Mouse (Mus musculus) spleen, adult 12 weeks (tissue): ENCODE results near the gene Fgfr1op2.
"Not testable (repeated sequence)": the region's sequence is repeated elsewhere in the genome, so short reads cannot be mapped to it uniquely, and the experiment has no call there.

Experiments used
- DNase-seq: peaks from one replicate; pipeline ENCODE4 v3.0.0; 2022; ENCODE audit warnings: low spot score

Fgfr1op2 gene

DNA sequence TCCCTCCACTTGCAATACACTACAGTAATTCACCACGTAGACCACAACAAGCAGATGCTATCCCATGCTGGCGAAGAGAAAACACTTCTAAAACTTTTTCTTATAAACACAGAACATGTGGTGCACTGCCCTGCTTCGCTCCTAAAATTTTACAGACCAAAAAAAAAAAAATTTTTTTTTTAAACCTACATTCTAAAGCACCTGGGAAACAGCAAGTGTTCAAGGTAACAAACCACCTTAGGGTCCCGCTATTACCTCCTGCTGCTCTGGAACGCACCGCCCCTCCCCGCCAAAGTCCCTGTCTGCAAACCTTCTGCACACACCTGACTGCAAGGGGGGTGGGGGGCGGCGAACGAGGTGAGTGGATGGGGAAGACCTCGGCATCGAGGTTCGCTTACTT lies at the start of gene Fgfr1op2:
Fgfr1op2 (plus strand) TSS at position 301 of the 400 bp plus-strand sequence.
- DNase-seq: no peak

DNA sequence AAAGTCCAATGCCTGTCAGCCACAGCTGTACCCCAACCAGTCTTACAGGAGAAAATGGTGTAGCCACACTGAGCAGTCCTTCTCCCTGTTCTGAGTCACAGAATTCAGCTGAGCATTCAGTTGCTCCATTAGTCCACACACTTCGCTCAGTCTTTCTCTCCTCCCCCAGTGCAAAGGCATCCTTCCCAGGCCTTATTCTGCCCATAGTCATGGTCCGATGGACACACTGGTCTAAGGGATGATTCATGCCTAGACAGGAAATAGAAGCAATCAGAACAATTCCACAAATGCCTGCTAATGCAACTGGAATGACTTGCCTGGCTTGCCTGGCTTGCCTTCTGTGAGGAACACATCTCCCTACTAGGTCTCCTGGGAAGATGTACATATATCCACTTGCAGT lies 49.5 kb upstream of the Fgfr1op2 start:
- no peak for DNase-seq

DNA sequence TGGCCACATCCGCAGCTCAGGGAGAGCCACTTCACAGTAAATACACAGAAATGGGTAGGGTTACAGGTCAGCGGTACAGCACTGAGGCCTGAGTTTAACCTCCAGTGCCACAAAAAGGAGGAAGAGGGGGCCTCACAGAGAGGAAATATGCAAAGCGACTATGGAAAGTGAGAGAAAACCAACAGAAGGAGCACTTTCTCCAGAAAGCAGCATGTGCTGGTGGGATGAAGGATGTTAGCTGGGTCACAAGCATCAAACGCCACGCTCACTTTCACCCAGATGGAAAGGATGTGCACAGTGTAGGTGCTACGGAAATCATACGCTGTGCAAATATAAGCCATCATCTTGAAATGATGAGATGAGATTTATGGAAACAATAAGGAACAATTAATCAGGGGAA lies 46.6 kb upstream of the Fgfr1op2 start:
- DNase-seq: no peak

DNA sequence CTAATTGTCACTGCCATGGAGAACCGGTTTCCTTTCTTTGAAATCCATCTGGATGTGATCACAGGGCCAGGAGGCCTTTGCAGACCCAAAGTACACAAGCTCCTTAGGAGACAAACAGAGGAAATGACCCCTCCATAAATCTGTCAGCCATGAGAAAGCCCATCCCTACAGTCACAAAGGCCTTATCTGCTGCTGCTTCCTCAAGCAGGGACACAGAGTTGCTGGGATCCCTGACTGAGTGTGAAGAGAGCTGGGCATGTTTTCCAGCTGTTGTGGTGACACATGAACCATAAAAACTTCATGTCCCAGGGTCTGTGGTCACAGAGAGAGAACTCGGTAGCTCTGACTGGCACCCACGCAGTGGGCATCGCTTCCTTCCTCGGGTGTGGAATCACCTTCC lies 46.2 kb upstream of the Fgfr1op2 start:
- no peak for DNase-seq

DNA sequence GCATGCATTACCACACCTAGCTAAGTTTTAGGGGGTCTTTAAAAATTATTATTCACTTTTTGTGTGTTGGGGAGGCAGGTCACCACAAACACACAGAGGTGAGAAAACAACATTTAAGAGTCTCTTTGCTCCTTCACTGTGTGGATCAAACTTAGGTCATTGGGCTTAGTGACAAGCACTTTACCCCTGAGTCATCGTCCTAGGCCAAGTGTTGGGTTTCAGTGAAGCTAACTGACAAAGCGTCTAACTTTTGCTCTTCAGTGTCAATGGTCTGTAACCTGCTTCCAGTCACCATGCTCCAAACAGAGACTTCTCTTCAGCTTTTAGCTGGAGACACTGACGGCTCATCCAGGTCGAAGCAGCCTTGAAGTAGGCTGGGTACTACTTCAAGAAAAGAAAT lies 43.9 kb upstream of the Fgfr1op2 start:
- DNase-seq: no peak

DNA sequence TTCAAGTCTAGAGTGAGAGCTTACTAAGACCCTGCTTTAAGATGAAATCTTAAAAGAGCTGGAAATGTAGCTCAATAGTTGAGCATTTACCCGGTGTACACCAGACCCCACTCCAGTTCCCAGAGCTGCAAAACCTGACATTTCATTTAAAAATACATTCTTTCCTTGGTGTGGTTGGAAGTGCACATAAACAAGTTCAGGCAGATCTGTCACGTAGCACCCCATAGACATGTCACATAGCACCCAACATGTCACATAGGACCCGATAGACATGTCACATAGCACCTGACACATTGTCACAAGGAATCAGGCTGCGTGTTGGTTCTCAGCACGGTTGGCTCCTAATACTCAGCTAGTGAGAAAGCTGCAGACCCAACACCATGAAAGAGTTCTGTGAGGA lies 41.5 kb upstream of the Fgfr1op2 start:
- no peak for DNase-seq

DNA sequence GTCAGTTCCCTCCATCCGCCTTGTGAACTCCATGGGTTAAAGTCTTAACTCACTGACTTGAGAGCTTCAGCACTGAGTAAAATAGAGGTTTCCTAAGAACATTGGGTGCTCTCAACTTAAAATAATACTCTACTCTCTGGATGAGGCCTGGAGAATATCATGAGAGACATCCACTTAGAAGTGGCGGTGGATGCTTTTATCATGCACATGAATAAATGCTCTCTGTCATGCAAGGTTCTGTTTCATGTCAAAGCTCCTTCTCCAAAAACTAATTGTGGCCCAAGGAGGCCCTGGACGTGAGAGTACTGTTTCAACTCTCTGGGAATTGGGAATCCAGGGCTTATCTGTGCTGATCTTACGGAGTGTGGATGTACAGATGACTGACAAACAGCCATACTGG lies 39.9 kb upstream of the Fgfr1op2 start:
- DNase-seq: no peak

DNA sequence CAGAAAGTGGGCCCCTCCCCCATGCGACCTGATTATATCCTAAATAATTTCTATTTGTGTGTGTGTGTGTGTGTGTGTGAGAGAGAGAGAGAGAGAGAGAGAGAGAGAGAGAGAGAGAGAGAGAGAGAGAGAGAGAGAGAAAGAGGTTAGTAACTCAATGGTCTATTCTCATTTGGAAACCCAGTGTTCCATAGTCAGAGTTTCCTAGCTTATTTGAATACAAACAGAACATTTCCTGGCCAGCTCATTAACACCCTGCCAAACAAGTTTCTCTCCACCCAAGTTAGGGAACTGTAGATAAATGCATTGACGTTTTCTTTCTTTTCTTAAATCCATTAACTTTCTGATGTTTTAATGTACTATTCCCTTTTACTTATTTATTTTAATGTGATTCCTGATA lies 38.9 kb upstream of the Fgfr1op2 start:
- no peak for DNase-seq

DNA sequence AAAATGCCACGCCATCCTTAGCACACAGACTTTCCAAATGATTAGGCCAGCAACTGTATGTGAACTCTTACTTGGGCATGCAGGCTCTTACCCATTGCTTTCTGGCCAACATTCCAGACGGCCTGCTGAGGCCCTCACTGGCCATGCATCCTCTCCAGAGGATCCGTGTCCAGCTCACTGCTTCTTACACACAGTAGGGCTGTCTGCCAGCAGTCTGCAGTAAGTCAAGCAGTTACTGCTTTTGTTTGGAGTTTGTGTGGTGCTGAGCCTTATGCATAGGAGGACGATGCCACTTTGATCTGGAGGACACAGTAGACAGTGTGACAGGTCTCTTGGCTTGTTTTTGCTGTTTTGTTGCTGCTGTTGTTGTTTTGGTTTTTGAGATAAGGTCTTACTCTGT lies 38.3 kb upstream of the Fgfr1op2 start:
- DNase-seq: no peak

DNA sequence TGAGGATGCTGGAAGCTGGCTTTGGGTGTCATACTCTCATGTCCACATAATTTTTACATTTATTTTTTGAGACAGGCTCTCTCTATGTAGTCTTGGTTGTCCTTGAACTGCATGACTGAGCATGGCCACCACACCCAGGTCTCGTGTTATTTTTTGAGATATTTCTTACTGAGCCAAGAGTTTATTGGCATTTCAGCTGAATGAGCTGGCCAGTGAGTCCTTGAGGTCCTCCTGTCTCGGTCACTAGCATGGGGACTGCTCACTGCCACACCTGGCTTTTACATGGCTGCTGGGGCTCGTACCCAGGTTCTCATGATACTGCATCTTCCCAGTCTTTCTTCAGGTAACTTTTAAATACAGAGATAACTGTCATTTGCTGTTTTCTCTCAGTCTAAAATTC lies 36.6 kb upstream of the Fgfr1op2 start:
- no peak for DNase-seq

DNA sequence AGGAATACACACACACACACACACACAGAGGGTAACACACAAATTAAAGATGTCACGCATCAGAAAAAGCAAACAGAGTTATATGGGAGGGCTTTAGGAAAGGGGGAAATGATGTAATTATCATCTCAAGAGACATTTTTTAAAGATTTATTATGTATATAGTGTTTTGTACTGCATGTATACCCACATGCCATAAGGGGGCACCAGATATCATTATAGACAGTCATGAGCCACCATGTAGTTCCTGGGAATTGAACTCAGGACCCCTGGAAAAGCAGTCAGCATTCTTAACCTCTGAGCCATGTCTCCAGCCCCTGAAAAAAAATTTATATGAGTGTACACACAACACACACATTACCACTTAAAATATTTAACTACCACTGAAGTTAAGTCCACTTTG lies 32.4 kb upstream of the Fgfr1op2 start:
- no peak for DNase-seq

DNA sequence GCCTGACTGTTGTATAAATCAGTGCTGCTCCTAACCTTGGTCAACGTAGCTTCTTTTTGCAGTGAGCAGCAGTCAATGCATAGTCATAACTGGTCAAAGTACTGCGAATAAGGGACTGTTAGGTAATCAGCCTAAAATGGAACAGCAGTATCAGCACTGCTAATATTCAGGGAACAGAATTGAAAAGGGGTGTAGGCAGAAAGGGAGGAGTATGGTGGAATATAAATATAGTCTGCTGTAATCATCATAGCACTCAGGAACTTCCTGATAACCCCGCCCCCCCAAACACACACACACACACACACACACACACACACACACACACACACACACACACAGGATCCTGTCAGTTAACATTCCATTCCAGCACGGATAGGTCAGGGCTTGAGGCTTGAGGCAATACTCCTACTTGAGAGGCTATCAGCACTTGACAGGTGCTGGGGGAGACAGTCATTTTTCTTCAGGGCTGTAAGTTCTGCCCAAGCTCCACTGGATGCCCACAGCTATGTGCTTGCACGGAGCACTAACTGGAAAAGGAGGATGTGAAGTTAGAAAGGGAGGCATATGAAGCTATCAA lies 31.6 kb upstream of the Fgfr1op2 start:
- DNase-seq: no peak

DNA sequence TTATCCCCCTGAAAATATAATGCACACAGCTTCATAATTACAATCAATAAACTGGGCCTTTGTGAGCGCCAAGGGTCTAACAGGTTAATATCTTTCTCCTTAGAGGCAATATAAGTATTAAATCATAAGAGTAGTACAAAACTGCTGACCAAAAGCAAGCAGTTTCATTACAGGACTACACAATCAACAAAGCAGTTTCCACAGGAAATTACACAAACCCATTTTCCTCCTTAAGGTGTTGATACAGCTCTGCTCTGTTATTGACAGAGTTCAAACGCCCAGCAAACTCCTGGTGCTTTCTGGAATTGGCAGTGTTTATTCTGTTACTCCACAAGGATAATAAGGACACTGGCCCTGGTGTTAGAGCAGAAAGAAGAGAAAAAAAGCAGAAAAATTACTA lies 26.6 kb upstream of the Fgfr1op2 start:
- DNase-seq: no peak

DNA sequence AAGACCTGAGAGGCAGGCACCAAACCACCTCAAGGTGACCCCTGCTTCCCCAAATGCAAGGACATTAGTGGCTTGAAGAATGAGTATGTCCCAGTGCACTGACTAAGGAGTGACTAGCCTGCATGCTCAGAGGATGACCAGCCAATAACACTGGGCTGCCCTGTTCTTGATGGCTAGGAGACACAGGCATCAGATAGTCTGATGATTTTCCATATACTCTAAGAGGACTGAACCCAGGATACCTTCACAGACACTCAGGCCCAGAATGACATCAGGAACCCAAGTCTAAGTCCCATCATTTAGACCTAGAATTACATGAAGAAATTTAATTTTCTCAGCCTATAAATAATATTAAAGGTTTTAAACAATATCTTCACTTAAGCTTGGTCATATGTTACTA lies 25.7 kb upstream of the Fgfr1op2 start:
- no peak for DNase-seq

DNA sequence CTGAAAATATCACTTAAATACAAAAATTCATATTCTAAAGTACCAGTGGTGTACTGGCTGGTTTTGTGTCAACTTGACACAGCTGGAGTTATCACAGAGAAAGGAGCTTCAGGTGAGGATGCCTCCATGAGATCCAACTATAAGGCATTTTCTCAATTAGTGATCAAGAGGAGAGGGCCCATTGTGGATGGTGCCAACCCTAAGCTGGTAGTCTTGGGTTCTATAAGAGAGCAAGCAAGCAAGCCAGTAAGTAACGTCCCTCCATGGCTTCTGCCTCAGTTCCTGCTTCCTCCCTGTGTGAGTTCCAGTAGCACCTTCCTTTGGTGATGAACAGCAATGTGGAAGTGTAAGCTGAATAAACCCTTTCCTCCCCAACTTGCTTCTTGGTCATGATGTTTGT lies 14.5 kb upstream of the Fgfr1op2 start:
- DNase-seq: not testable (repeated sequence)

DNA sequence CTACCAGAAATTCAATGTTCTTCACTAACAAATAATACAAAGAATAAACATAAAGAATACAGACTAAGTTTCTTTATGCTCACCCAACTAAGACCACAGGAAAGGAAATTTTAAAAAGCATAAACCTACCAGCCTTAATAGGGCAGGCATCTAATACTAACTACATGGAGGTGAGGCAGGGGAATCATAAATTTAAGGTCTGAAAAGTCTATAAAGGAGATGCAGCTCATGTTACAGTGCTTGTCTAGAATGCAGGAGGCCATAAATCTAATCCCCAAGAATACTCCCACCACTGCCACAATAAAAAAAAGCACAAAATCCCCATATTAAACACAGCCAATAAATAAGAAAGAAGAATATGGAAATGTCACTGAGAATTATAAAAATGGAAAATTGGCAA lies 4.9 kb upstream of the Fgfr1op2 start:
- no peak for DNase-seq

DNA sequence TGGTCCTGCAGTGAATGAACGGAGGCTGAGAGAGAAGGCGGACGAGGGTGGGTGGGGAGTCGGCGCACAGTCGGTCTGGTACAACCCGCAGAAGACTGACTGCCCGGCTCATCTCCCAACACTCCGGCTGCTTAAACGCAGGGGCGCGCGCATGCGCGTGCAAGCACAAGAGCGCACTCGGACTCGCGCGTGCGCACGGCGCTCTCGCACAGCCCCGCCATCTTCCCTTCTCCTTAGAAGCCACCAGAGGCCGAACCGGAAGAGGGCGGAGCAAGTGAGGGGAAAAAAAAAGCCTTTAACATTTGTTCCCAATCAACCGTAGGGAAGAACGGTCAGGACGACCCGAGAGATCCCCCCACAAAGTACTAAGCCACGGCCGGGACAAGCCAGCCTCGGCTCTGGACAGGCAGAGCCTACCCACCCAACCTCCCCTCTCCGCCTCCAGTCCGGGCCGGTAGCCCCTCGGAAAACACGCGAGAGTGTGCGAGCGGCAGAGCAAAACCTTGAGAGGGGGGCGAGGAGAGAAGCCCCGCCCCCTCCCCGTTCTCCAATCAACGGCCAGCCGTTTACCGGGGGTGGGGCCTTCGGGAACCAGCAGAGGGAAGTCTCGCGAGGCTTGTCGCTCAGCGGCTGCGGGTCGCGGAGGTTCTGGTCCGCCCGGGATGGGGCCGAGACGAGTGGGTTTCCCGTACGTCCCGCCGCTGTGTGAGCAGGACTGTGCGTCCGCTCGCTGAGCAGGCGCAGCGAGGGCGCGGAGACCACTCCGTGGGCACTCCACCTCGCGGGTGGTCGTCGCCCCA lies 507 bp downstream of the Fgfr1op2 start, which contains the start of gene Ints13:
Ints13 (minus strand) TSS at position 526 of the 800 bp plus-strand sequence.
- peak; percentile 87 for DNase-seq

DNA sequence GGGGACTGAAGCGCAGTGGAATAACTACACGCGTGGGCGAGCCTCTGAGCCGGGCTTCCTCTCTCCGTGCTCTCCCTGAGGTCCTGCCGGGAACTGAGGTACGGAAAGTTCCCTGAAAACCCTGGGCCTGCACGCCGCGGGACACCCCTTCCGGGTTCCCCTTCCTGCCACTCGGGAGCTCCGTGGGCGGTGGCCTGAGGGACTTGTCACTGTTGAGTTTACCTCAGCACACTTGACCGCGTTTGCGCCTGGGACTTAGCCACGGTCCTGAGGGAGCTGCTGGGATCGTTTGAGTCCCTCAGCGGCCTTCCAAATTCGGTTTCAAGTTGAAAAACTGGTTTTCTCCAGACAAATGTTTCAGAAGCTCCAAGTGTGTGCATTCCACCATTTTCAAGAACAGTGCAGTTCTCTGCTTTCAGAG lies 1.1 kb downstream of the Fgfr1op2 start:
- peak; percentile 64 for DNase-seq

DNA sequence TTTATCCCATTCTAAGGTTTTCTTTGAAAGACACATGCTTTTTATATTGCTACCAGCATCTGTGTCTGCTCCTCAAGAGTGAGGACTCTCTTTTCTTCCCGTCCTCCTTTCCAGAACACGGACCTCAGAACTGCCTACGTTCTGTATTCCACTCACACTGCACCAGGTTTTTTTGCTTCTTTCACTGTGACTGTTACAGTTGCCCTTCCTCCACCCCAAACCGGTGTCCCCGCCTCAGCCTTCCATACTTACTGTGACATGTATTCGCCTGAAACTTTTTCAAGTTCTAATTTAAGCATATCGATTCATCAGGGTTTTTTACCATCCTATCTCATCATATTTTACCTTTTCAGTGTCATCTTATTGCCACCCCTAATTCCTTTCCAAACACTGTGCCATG lies 1.6 kb downstream of the Fgfr1op2 start:
- peak; percentile 12 for DNase-seq

DNA sequence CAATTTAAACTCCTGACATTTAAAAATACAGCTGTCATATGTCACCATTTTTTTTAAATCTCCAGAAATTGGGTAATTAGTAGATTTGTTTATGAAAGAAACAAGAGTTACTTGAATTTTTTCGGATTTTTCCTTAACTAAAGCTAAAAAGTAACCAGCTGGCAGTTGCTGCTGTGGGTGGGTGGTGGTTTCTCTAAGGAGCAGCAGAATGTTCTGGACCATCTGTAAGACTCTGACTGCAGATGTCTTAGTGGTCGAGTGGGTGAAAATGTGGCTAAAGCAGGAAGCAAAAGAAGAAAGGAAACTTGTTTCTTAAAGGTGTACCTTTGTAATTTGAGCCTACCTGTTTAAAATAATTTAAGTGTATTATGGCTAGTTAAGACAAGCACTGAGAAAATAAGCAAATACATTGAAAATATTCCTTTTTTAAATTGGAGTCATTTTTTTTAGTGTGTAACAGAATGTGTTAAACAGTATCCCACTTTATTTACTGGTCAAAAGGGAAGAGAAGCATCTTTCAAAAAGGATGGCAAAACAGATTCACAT lies 3.5 kb downstream of the Fgfr1op2 start:
- DNase-seq: no peak

DNA sequence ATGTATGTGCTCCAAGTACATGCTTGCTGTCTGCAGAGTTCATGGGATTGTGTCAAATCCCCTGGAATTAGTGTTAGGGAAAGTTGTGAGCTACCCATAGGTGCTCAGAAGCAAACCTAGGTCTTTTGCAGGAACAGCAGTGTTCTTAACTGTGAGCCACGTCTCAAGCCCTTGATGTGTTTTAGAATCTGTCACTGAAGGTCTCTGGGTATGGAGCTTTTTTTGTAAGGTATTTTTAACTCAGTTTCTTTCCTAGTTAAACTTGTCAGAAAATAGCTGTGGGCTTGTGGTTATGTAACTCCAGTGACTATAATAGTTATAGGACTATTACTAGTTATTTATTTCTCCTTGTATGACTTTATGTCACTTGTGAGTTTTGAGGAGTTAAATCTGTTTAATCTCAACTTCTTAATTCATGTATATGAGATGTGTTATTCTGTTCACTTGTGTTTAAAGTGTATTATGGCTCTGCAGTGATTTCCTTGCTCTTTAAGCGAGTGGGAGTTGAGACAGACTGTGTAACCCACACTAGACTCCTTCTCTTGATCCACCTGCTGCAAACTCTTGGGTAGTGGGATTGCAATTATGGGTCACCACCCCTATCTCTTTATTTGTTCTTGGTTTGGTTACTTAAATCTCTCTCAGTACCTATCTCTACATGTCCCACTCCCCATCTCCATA lies 6.5 kb downstream of the Fgfr1op2 start:
- no peak for DNase-seq

DNA sequence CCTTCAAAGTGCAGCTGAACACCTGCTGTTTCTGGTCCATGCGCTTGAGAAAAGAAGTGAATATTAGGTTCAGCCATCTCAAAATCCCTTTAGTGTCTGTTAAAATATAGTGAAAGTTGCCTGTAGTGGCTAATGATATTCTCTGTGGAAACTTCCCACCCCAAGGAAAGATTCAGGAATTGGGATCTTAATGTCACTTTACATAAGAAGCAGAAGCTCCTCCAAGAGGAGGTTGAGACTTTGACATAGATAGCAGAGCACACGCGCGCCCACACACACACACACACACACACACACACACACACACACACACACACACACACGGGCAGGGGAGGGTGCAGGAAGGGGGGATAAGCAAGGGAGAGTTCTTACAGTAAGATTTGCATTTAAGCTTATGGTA lies 8.1 kb downstream of the Fgfr1op2 start:
- DNase-seq: no peak

DNA sequence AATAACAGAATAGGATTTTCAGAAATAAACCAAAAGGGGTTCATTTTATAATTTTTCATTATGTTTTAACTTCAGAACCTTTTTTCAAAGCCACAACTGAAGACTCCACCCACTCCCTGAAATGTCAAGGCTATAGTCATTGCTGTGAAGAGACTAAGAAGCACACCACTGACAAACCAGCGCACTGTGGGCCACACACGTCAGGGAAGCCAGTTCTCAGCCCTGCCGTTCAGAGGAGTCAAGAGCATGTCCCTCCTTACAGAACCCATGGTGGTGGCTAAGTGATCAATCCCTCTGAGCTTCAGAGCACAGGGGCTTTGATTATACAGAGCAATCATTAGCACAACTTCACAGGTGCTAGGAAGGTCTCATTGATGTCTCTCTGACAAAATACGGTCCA lies 25.6 kb downstream of the Fgfr1op2 start:
- DNase-seq: no peak
